Mouse (Mus musculus): ENCODE data around the gene Gm5129. TPM values are rescaled to one million over a fixed set of nuclear protein-coding genes. Genes with fewer than 3 reads are reported as not detected.
"Not testable (repeated sequence)": the region's sequence is repeated elsewhere in the genome, so short reads cannot be mapped to it uniquely, and the experiment has no call there.

Gene Gm5129
- total RNA-seq, 4 experiments from 2014 or later, result 3.5 TPM; not detected in 3

- not testable (repeated sequence) for DNase-seq (ENCODE audit: low spot score in 2 of 2)
These were observed 9.7 kb downstream of the Gm5129 start for GRCm38 (mm10) chr5:29726070-29726469.

GRCm38 (mm10) chr5:29725369-29725768 lies 10.4 kb downstream of the Gm5129 start:
- no peak for DNase-seq (ENCODE audit: low spot score in 2 of 2)

- DNase-seq (ENCODE audit: low spot score in 2 of 2), result no peak
These were observed 14.6 kb downstream of the Gm5129 start for GRCm38 (mm10) chr5:29721159-29721558.

GRCm38 (mm10) chr5:29712906-29713305 lies 22.8 kb downstream of the Gm5129 start:
- no peak for DNase-seq (ENCODE audit: low spot score in 2 of 2)

GRCm38 (mm10) chr5:29711631-29712030 lies 24.1 kb downstream of the Gm5129 start:
- DNase-seq (ENCODE audit: low spot score in 2 of 2), result no peak

- no peak for DNase-seq (ENCODE audit: low spot score in 2 of 2)
These were observed 27.5 kb downstream of the Gm5129 start for GRCm38 (mm10) chr5:29708258-29708657.

- DNase-seq (ENCODE audit: low spot score in 2 of 2), result no peak
These were observed 28.5 kb downstream of the Gm5129 start for GRCm38 (mm10) chr5:29707241-29707640.

- DNase-seq (ENCODE audit: low spot score in 2 of 2), result no peak
These were observed 36.1 kb downstream of the Gm5129 start for GRCm38 (mm10) chr5:29699520-29700202.

GRCm38 (mm10) chr5:29698493-29698892 lies 37.2 kb downstream of the Gm5129 start:
- DNase-seq (ENCODE audit: low spot score in 2 of 2), result no peak

- no peak for DNase-seq (ENCODE audit: low spot score in 2 of 2)
These were observed 47.4 kb downstream of the Gm5129 start for GRCm38 (mm10) chr5:29688352-29688751.

GRCm38 (mm10) chr5:29687671-29688070 lies 48.1 kb downstream of the Gm5129 start:
- no peak for DNase-seq (ENCODE audit: low spot score in 2 of 2)

Other genes starting within 250 kb of the Gm5129 start
- 10 to 100 TPM; 65.6 to 80.0 (median 71.1) TPM for gene Ube3c, start 166.7 kb downstream of the Gm5129 start, total RNA-seq (2022)
- gene Dnajb6, start 248 bp downstream of the Gm5129 start, total RNA-seq (2022), result 100 to 1,000 TPM; 154 to 175 (median 168) TPM